Mouse (Mus musculus) cortical plate, adult 2 months (tissue): ENCODE measurements around the gene Epb41. TPM values are rescaled to one million over a fixed set of nuclear protein-coding genes. Genes with fewer than 3 reads are reported as not detected.

Source experiments
- H3K27ac ChIP-seq: fragments of 200-500 bp; 2 replicates; pipeline ENCODE4 v1.5.1; 2012; ENCODE audit warnings: low read length, control low read depth, inconsistent platforms; ENCODE audit not compliant: insufficient read depth
- H3K4me1 ChIP-seq: fragments of 200-500 bp; 2 replicates; pipeline ENCODE4 v1.6.1; 2011; ENCODE audit warnings: low read length; ENCODE audit not compliant: control insufficient read depth, insufficient read depth
- H3K4me3 ChIP-seq: fragments of 200-500 bp; 2 replicates; pipeline ENCODE4 v1.5.1; 2011; ENCODE audit warnings: mild to moderate bottlenecking, low read length, control low read depth; ENCODE audit not compliant: insufficient read depth
- CTCF ChIP-seq: fragments of 200-500 bp; IDR thresholded peaks from 2 replicates; pipeline ENCODE4 v1.5.1; 2011; ENCODE audit warnings: mild to moderate bottlenecking, control low read depth, low read length; ENCODE audit not compliant: insufficient read depth; ENCODE audit errors: extremely low read depth
- POLR2A ChIP-seq: fragments of 200-500 bp; IDR thresholded peaks from 2 replicates; pipeline ENCODE4 v1.6.1; 2011; ENCODE audit warnings: mild to moderate bottlenecking, low read length, control low read depth; ENCODE audit not compliant: insufficient read depth; ENCODE audit errors: extremely low read depth
- polyA plus RNA-seq: library from polyadenylated mRNA; depleted of rRNA; stranded (reverse); fragments of >200 nt; gene quantifications from 2 replicates; pipeline ENCODE4 v1.2.3, GENCODE M21; 2012

Epb41 gene
- polyA plus RNA-seq, 1 experiment: 37.8 TPM

DNA sequence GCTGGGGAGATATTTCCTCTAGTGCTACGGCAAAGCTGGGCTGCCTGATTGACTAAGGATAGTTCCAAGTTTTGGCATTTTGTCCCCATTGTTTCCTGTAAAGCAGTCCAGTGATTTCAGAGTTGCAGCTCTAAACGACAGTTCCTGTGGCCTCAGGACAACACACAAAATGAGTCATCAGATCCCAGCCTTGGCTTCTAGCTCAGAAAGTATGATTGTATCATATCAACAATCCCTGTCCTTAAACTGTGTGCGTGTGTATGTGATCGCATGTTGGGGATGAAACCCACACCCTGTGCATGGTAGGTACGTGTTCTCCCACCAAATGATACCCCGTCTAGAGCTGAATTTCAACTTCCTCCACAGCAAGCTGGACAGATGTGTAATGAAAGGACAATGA lies 146.0 kb downstream of the Epb41 start:
- TF ChIP-seq CTCF: no peak
- no peak for TF ChIP-seq POLR2A
- no peak overlapping the region for H3K4me3 ChIP-seq

DNA sequence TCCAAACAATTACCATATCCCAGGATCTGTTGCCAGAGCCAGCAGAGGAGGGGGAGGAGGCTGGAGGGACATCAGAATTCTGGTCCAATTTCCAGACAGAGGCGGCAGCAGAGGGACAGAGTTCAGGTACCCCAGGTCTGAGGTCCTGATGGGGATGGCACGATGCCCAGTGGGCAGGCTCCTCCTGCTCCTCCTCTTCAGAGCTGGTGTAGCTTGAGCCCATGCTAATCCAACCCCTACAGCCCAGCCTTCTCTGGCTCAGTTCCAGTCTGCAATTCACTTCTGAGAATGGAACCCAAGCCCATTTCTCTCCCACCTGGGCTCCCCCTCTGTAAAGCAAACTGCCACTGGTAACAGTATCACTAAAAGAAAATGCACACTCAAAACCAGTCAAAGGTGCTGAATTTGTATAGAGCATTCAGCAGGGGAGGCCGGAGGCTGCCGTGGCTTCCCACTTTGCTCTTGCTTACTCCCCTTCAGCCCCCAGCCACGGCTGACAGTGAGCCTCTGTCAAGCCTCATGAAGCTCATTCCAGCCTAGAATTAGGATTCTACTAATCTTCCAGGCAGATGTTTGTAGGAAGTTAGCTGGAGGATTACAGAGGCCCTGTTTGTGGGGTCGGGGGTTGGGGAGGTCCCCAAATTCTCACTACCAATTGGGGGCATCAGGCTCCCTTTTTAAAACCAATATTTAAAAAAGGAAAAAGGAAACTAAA lies 150.9 kb downstream of the Epb41 start:
- H3K4me1 ChIP-seq: no peaks in the 10 kb centered on the region
- no peak overlapping the region for H3K27ac ChIP-seq
- TF ChIP-seq CTCF (no peak), POLR2A (no peak)
- H3K4me3 ChIP-seq: no peak overlapping the region

More for the DNA sequence above, 146.0 kb downstream of the Epb41 start:
- Histone ChIP-seq H3K4me1 (no peaks in the 10 kb centered on the region), H3K27ac (no peak overlapping the region)

DNA sequence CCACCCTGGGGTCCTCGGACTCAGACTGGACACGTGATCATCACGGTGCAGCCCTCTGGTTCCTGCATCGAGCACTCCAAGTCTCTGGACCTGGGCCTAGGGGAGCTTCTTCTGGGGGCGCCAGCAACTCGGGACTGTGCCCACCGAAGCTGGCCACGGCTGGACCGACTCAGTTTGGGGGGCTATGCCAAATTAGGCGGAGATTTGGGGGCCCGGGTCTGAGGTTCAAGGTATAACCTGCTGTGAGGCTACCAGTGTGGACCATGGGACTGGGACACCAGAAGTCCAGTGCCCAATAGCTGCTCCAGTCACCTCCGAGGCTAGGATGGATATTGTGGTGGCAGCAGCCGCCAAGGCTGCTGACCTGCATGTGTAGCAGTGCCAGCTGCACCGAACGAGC lies 152.7 kb downstream of the Epb41 start:
- H3K4me3 ChIP-seq: peak overlapping the region; percentile 43; the same call in 1 of the 2 replicates
- H3K27ac ChIP-seq: no peak overlapping the region
- TF ChIP-seq POLR2A: no peak
- no peak for TF ChIP-seq CTCF
- H3K4me1 ChIP-seq: no peaks in the 10 kb centered on the region

DNA sequence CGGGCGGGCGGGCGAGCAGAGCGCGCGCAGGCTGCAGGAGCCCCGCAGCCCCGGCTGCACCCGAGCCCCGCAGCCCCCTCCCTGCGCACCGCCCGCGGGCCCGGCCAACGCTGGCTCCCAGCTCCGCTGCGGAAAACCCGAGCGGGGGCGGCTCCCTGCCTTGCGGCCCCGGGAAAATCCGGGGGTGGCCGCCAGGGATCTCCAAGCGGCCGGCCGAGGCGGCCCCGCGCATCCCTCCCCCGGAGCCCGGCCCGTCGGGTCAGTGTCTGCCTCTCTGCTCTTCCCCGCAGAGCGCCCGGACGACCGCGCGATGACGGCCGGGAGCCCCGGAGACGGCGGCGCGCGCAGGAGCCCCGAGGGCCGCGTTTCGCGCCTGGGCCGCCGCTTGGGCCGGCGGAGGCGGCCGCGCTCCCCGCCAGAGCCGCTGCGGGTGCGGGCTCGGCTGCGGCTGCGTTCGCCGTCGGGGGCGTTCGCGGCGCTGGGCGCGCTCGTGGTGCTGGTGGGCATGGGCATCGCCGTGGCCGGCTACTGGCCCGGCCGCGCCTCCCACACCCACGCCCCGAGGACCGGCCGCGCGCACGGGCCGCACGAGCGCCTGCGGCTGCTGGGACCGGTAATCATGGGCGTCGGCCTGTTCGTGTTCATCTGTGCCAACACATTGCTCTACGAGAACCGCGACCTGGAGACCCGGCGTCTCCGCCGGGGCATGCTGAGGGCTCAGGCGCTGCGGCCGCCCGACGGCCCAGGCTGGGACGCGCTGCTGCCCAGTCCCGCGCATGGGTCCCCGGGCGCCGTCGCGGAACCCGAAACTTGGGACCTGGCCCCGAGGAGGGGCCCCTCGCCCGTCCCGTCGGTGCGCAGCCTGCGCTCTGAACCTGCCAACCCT lies 153.4 kb downstream of the Epb41 start, which contains the start of gene Tmem200b:
Tmem200b (plus strand) TSS at position 311 of the 886 bp plus-strand sequence.
- H3K4me3 ChIP-seq: peak within 1 kb of the TSS; percentile 43
- no peaks in the 10 kb centered on the region for H3K4me1 ChIP-seq
- peak within 1 kb of the TSS; percentile 82 for H3K27ac ChIP-seq
- no peak for TF ChIP-seq POLR2A
- no peak for TF ChIP-seq CTCF

DNA sequence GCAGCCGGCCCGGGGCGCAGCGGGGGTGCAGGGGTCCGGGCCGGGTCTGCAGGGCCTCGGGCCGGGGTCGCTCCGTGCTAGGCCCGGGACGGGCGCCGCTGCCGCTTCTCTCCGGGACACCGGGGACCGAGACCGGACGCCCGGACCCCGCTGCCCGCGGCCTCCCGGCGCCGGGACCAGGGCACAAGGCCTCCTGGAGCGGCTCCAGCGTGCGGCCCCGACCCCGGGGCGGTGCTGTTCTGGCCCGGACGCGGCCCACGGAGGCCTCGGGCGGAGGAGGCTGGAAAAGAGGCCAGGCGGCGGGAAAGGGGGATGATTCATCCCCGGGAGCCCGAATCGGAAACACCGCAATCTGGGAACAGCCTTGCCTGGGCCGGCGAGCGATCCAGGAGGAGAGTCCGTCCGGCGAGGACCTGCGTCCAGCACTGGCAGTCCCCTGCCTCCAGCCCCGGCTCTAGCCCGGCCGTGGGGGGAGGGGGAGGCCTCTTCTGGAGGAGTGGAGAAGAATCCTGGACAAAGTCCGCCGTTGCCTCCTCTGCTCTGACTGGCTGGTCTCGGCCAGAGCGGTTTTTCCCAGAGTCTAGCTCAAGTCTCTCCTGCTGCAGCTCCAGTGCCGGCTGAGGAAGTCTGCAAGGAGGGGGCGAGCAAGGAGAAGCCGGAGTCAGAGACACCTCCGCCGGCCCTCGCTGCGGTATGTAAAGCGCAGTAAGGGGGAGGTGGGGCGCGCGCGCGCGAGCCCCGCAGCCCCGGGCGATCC lies 154.3 kb downstream of the Epb41 start:
- Histone ChIP-seq H3K4me1 (no peaks in the 10 kb centered on the region), H3K27ac (peak overlapping the region; percentile 82), H3K4me3 (peak overlapping the region; percentile 43)
- TF ChIP-seq CTCF: no peak
- TF ChIP-seq POLR2A: no peak

DNA sequence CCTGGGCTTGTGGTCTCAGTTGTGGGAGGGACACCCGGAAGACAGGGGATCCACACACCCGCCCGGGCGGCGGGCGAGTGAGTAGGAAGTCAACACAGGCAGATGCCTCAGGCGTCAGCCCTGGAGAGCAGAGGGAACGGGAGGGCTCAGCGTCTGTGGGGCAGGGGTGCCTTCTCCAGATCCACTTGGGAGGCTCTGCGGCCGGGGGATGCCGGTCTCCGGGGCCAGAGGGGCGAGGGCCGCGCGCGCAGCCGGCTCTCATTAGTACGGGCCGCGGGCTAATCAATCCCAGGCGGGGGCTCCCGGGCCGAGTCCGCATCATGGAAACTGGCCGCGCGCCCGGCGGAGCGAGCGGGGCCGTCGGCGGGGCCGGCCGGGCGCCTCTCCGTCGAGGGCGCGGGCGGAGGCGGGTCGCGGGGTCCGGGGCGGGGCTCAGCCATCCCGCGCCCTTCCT lies 155.0 kb downstream of the Epb41 start:
- TF ChIP-seq POLR2A: no peak
- TF ChIP-seq CTCF: no peak
- H3K27ac ChIP-seq: peak overlapping the region; percentile 69
- H3K4me3 ChIP-seq: no peak overlapping the region
- H3K4me1 ChIP-seq: no peaks in the 10 kb centered on the region

DNA sequence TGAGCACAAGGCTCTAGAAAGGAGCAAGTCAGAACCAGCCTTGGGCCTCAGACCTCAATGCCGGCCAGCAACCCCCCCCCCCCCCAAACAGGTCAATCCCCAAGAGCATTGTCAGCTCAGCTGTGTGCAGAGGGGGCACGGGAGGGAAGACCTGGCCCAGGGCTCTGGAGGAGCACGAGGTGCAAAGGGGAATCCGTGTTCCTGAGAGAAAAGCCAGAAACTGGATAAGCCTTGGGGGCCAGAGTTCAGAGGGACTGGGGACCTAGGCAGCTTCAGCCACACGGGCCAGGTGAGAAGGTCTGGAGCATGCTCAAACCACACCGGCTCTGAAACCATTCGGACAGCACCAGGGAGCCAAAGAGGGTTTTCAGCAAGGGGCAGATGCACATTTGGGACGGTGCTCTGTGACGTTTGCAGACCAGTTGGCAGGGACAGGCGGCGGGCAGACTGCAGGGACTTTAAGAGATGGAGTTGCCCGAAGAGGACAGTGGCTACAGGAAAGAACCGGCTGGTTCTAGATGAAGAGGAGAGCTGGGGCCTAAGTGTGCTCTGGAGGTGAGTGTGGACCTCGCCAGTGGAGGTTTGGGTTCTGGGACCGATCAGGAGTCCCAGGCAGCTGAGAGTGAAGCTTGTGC lies 155.5 kb downstream of the Epb41 start:
- TF ChIP-seq POLR2A (no peak), CTCF (no peak)
- H3K4me3 ChIP-seq: no peak overlapping the region
- peak overlapping the region; percentile 69 for H3K27ac ChIP-seq
- H3K4me1 ChIP-seq: no peaks in the 10 kb centered on the region

DNA sequence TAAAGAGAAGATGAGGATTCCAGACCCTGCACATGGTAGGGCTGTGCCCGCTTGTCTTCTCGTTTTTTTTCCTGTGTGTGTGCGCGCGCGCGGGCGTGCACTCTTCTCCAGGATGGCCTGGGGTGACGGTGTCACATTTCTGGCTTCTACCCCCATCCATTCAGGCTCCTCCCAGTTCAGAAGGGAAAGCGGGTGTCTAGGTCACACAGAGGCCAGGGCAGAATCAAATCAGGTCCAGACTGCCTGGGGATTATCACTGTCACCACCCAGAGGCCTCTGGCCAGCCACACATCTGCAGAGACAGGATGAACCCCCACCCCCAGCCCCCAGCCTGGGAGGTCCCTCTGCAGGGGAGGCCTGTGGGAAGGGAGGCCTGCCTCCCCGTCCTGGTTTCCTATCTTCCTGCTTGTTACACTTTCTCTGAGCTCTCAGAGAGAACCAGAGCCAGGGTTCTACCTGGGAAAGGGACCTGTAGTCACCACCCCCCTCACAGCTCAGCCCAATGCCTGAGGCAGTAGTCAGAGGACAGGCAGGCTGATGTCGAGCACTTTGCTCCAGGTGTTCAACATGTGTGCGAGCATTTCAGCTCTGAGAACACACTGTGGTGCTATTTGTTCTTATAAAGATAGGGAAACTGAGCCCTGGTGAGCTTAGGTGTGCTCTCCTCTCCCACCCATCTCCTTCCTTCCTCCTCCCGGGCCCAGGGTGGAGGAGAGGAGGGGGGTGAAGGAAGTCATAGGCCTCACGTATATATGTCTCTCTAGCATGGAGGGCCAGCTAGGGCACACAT lies 156.2 kb downstream of the Epb41 start:
- H3K4me1 ChIP-seq: 0 out of 2 replicates have a peak, but pooled peaks cover 1% of the 10 kb centered on the region
- no peak overlapping the region for H3K4me3 ChIP-seq
- H3K27ac ChIP-seq: no peak overlapping the region
- no peak for TF ChIP-seq POLR2A
- no peak for TF ChIP-seq CTCF
